Mouse (Mus musculus) ES-Bruce4 (cell line): ENCODE measurements around the gene Usp3.

ENCODE experiments used
- CTCF ChIP-seq: IDR thresholded peaks from one replicate; pipeline ENCODE4 v1.8.1; 2011; ENCODE audit warnings: low read depth, low read length
- EP300 ChIP-seq: IDR thresholded peaks from 2 replicates; pipeline ENCODE4 v1.6.1; 2011; ENCODE audit warnings: low read depth, low read length; ENCODE audit not compliant: insufficient read depth
- POLR2A ChIP-seq: IDR thresholded peaks from one replicate; pipeline ENCODE4 v1.8.1; 2011; ENCODE audit warnings: low read length; ENCODE audit not compliant: insufficient read depth

DNA sequence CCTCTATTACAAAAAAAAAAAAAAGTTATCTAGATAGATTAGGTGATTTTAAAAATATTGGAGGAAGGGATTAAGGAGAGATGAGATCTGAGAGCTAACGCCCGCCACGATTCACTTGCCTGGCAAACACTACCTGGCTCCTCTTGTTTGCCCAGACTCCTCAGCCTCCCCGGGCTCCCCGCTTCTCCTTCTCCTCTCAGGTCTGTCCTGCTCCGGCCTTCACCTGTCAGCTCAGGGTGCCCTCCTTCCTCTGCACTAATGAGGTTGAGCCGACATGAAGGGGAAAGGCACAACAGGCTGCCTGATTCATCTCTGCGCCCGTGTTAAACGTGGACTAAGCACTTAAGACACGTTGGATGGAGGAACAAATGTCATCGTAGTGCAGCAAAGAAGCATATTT lies 13.9 kb upstream of the Usp3 start:
- TF ChIP-seq CTCF, result no peak
- no peak for TF ChIP-seq POLR2A
- no peak for TF ChIP-seq EP300
